Mouse (Mus musculus) lung, embryonic 14.5 days (tissue): ENCODE measurements around the gene Stk24. TPM values are rescaled to one million over a fixed set of nuclear protein-coding genes. Genes with fewer than 3 reads are reported as not detected.

Experiments used
- ATAC-seq: fragments of 200-750 bp; cut with Nextera tagmentation; 2 replicates; pipeline ENCODE4 v1.8.0; 2017; ENCODE audit warnings: mild to moderate bottlenecking, moderate TSS enrichment, moderate library complexity; ENCODE audit not compliant: insufficient read depth
- DNase-seq: peaks from one replicate; pipeline ENCODE4 v3.0.0-alpha.2; 2015
- H3K27ac ChIP-seq: fragments of 300-500 bp; sonication (generic); 2 replicates; pipeline ENCODE4 v1.5.1; 2014; ENCODE audit warnings: low read depth, mild to moderate bottlenecking, moderate library complexity
- H3K27me3 ChIP-seq: fragments of 300-500 bp; sonication (generic); 2 replicates; pipeline ENCODE4 v1.6.1; 2014; ENCODE audit warnings: low read length, control low read depth; ENCODE audit not compliant: insufficient read depth
- H3K36me3 ChIP-seq: fragments of 300-500 bp; sonication (generic); 2 replicates; pipeline ENCODE4 v1.6.1; 2014; ENCODE audit warnings: control low read depth; ENCODE audit not compliant: insufficient read depth
- H3K4me1 ChIP-seq: fragments of 300-500 bp; sonication (generic); 2 replicates; pipeline ENCODE4 v1.6.1; 2014; ENCODE audit warnings: antibody characterized with exemption, control low read depth; ENCODE audit not compliant: insufficient read depth
- H3K4me2 ChIP-seq: fragments of 300-500 bp; sonication (generic); 2 replicates; pipeline ENCODE4 v1.6.1; 2014; ENCODE audit warnings: mild to moderate bottlenecking
- H3K4me3 ChIP-seq: fragments of 300-500 bp; sonication (generic); 2 replicates; pipeline ENCODE4 v1.5.1; 2014; ENCODE audit warnings: low read depth, low read length
- H3K9ac ChIP-seq: fragments of 300-500 bp; sonication (generic); 2 replicates; pipeline ENCODE4 v1.6.1; 2014
- H3K9me3 ChIP-seq: fragments of 300-500 bp; sonication (generic); 2 replicates; pipeline ENCODE4 v1.6.1; 2016; ENCODE audit warnings: low read depth, low read length, control low read depth
- CTCF ChIP-seq: IDR thresholded peaks from 2 replicates; pipeline ENCODE4 v1.5.1; 2016; ENCODE audit warnings: antibody characterized with exemption, low read depth
- WGBS: fragments of 180-500 bp; shearing (Covaris S2); extraction: QIAGEN DNeasy Blood & Tissue Kit; methylation state at CpG from one replicate; pipeline ENCODE4 v1.1.7; 2014; 5-methylcytosine and 5-hydroxymethylcytosine counted together
- polyA plus RNA-seq: library from polyadenylated mRNA; unstranded; fragments of >200 nt; fragmentation: Nextera tagmentation; extraction: Ambion mirVana; gene quantifications from 2 replicates; pipeline ENCODE4 v1.2.1, GENCODE M21; 2014

Gene Stk24
- polyA plus RNA-seq, 1 experiment from 2014 or later = 50.3 TPM

GRCm38 (mm10) chr14:121299093-121299492 is 80.7 kb downstream of the Stk24 start:
- H3K4me1 ChIP-seq = no peaks in the 10 kb centered on the region
- 87% methylated on average over 9 of the region's 9 CpGs for WGBS
- H3K27ac ChIP-seq = no peak overlapping the region
- TF ChIP-seq CTCF = no peak
- H3K9ac ChIP-seq = no peak overlapping the region
- DNase-seq (no peak), ATAC-seq (no peak)
- H3K4me3 ChIP-seq = no peak overlapping the region
- no peaks in the 10 kb centered on the region for H3K9me3 ChIP-seq
- H3K36me3 ChIP-seq = peaks cover 60% of the 10 kb centered on the region
- H3K27me3 ChIP-seq = no peaks in the 10 kb centered on the region
- H3K4me2 ChIP-seq = no peak overlapping the region

- H3K9ac ChIP-seq = no peak overlapping the region
Observed at GRCm38 (mm10) chr14:121298537-121298936, 81.3 kb downstream of the Stk24 start.

GRCm38 (mm10) chr14:121297103-121297502 is 82.7 kb downstream of the Stk24 start:
- TF ChIP-seq CTCF = no peak
- H3K4me2 ChIP-seq = no peak overlapping the region
- no peak overlapping the region for H3K9ac ChIP-seq
- H3K9me3 ChIP-seq = no peaks in the 10 kb centered on the region
- H3K27ac ChIP-seq = no peak overlapping the region
- H3K4me1 ChIP-seq = no peaks in the 10 kb centered on the region
- ATAC-seq (no peak), DNase-seq (no peak)
- 90% methylated on average over 6 of the region's 6 CpGs for WGBS
- no peak overlapping the region for H3K4me3 ChIP-seq
- no peaks in the 10 kb centered on the region for H3K27me3 ChIP-seq
- peaks cover 76% of the 10 kb centered on the region for H3K36me3 ChIP-seq

More at GRCm38 (mm10) chr14:121298537-121298936, 81.3 kb downstream of the Stk24 start:
- Histone ChIP-seq H3K27me3 (no peaks in the 10 kb centered on the region), H3K9me3 (no peaks in the 10 kb centered on the region), H3K4me2 (no peak overlapping the region), H3K4me3 (no peak overlapping the region), H3K4me1 (no peaks in the 10 kb centered on the region), H3K36me3 (peaks cover 66% of the 10 kb centered on the region), H3K27ac (no peak overlapping the region)
- WGBS = 67% methylated on average over 5 of the region's 5 CpGs
- no peak for TF ChIP-seq CTCF
- DNase-seq = no peak
- ATAC-seq = no peak

GRCm38 (mm10) chr14:121294484-121294883 is 85.3 kb downstream of the Stk24 start:
- Histone ChIP-seq H3K4me2 (no peak overlapping the region), H3K4me3 (no peak overlapping the region), H3K27ac (no peak overlapping the region), H3K9me3 (no peaks in the 10 kb centered on the region), H3K4me1 (no peaks in the 10 kb centered on the region), H3K27me3 (no peaks in the 10 kb centered on the region), H3K36me3 (peaks cover 68% of the 10 kb centered on the region), H3K9ac (no peak overlapping the region)
- no peak for ATAC-seq
- no peak for TF ChIP-seq CTCF
- peak; percentile 23 for DNase-seq
- WGBS = 61% methylated on average over 12 of the region's 12 CpGs

GRCm38 (mm10) chr14:121292391-121292790 is 87.4 kb downstream of the Stk24 start:
- no peak overlapping the region for H3K27ac ChIP-seq
- no peak overlapping the region for H3K4me3 ChIP-seq
- H3K27me3 ChIP-seq = no peaks in the 10 kb centered on the region
- TF ChIP-seq CTCF = no peak
- no peak for DNase-seq
- H3K9ac ChIP-seq = no peak overlapping the region
- peaks cover 69% of the 10 kb centered on the region for H3K36me3 ChIP-seq
- no peaks in the 10 kb centered on the region for H3K9me3 ChIP-seq
- no peak overlapping the region for H3K4me2 ChIP-seq
- WGBS = 89% methylated on average over 3 of the region's 3 CpGs
- no peak for ATAC-seq
- no peaks in the 10 kb centered on the region for H3K4me1 ChIP-seq

GRCm38 (mm10) chr14:121291881-121292280 is 87.9 kb downstream of the Stk24 start:
- Histone ChIP-seq H3K9ac (no peak overlapping the region), H3K27ac (no peak overlapping the region), H3K4me1 (no peaks in the 10 kb centered on the region), H3K36me3 (peaks cover 71% of the 10 kb centered on the region), H3K4me3 (no peak overlapping the region), H3K27me3 (no peaks in the 10 kb centered on the region), H3K4me2 (no peak overlapping the region), H3K9me3 (no peaks in the 10 kb centered on the region)
- WGBS = 92% methylated on average over 8 of the region's 8 CpGs
- TF ChIP-seq CTCF = no peak
- DNase-seq (no peak), ATAC-seq (no peak)

- no peaks in the 10 kb centered on the region for H3K4me1 ChIP-seq
- no peaks in the 10 kb centered on the region for H3K9me3 ChIP-seq
- WGBS = 92% methylated on average over 14 of the region's 14 CpGs
- no peak for ATAC-seq
- peak; percentile 35 for TF ChIP-seq CTCF
- H3K36me3 ChIP-seq = peaks cover 80% of the 10 kb centered on the region
- no peak overlapping the region for H3K27ac ChIP-seq
- H3K27me3 ChIP-seq = no peaks in the 10 kb centered on the region
- H3K9ac ChIP-seq = no peak overlapping the region
- peak; percentile 46 for DNase-seq
- H3K4me3 ChIP-seq = no peak overlapping the region
- no peak overlapping the region for H3K4me2 ChIP-seq
Observed at GRCm38 (mm10) chr14:121285379-121286120, 94.3 kb downstream of the Stk24 start.
